Mouse (Mus musculus): ENCODE measurements around the gene Hydin. TPM values are rescaled to one million over a fixed set of nuclear protein-coding genes. Genes with fewer than 3 reads are reported as not detected.
"Not testable (repeated sequence)": the region's sequence is repeated elsewhere in the genome, so short reads cannot be mapped to it uniquely, and the experiment has no call there.

Gene Hydin
- polyA plus RNA-seq, 1 experiment from 2014 or later: 0.12 TPM

GRCm38 (mm10) chr8:110362975-110363374 lies 96.2 kb downstream of the Hydin start:
- H3K27ac ChIP-seq (ENCODE audit: low read depth): no peak overlapping the region
- no peak overlapping the region for H3K4me3 ChIP-seq (ENCODE audit: low read depth, low read length)
- H3K9me3 ChIP-seq (ENCODE audit: low read depth, low read length): no peaks in the 10 kb centered on the region
- H3K4me2 ChIP-seq: no peak overlapping the region
- no peaks in the 10 kb centered on the region for H3K27me3 ChIP-seq (ENCODE audit: insufficient read depth, low read length)
- H3K36me3 ChIP-seq (ENCODE audit: insufficient read depth): no peaks in the 10 kb centered on the region
- no peaks in the 10 kb centered on the region for H3K4me1 ChIP-seq (ENCODE audit: insufficient read depth)
- no peak for ATAC-seq (ENCODE audit: insufficient read depth)
- no peak for DNase-seq
- TF ChIP-seq CTCF (IDR thresholded peaks at IDR 0.05; ENCODE audit: low read depth): no peak
- no peak overlapping the region for H3K9ac ChIP-seq
- 77% methylated on average over 4 of the region's 4 CpGs for WGBS

GRCm38 (mm10) chr8:110372836-110373235 lies 106.1 kb downstream of the Hydin start:
- no peaks in the 10 kb centered on the region for H3K4me1 ChIP-seq (ENCODE audit: insufficient read depth)
- no peak overlapping the region for H3K9ac ChIP-seq
- H3K27me3 ChIP-seq (ENCODE audit: insufficient read depth, low read length): no peaks in the 10 kb centered on the region
- no peak overlapping the region for H3K4me3 ChIP-seq (ENCODE audit: low read depth, low read length)
- H3K27ac ChIP-seq (ENCODE audit: low read depth): no peak overlapping the region
- TF ChIP-seq CTCF (IDR thresholded peaks at IDR 0.05; ENCODE audit: low read depth): no peak
- H3K36me3 ChIP-seq (ENCODE audit: insufficient read depth): no peaks in the 10 kb centered on the region
- 81% methylated on average over 13 of the region's 13 CpGs for WGBS
- ATAC-seq (ENCODE audit: insufficient read depth) (no peak), DNase-seq (no peak)
- H3K9me3 ChIP-seq (ENCODE audit: low read depth, low read length): no peaks in the 10 kb centered on the region
- H3K4me2 ChIP-seq: no peak overlapping the region

DNA sequence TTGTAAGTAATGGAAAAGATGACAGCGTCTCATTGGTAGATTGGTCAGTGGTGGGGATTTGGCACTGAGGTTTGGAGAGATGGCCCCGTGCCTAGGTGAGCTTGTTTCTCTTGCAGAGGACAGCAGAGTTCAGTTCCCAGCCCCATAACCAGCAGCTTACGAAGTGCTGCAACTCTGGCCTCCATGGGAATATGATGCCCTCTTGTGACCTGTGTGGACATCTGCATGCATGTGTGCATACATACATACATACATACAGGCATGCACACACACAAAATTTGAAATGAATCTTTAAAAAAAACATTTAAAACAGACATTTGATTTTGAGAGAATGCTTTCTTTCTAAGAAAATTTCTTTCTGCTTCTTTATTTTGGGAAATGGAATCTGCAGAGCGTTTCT lies 106.9 kb downstream of the Hydin start:
- 80% methylated on average over 4 of the region's 4 CpGs for WGBS
- DNase-seq: no peak
- no peak for ATAC-seq (ENCODE audit: insufficient read depth)
- H3K9me3 ChIP-seq (ENCODE audit: low read depth, low read length): no peaks in the 10 kb centered on the region
- no peaks in the 10 kb centered on the region for H3K36me3 ChIP-seq (ENCODE audit: insufficient read depth)
- H3K27ac ChIP-seq (ENCODE audit: low read depth): no peak overlapping the region
- no peak overlapping the region for H3K9ac ChIP-seq
- no peak overlapping the region for H3K4me2 ChIP-seq
- peak; percentile 16; the same call in 1 of the 2 replicates for TF ChIP-seq CTCF (IDR thresholded peaks at IDR 0.05; ENCODE audit: low read depth)
- H3K27me3 ChIP-seq (ENCODE audit: insufficient read depth, low read length): no peaks in the 10 kb centered on the region
- H3K4me3 ChIP-seq (ENCODE audit: low read depth, low read length): no peak overlapping the region
- H3K4me1 ChIP-seq (ENCODE audit: insufficient read depth): no peaks in the 10 kb centered on the region

DNA sequence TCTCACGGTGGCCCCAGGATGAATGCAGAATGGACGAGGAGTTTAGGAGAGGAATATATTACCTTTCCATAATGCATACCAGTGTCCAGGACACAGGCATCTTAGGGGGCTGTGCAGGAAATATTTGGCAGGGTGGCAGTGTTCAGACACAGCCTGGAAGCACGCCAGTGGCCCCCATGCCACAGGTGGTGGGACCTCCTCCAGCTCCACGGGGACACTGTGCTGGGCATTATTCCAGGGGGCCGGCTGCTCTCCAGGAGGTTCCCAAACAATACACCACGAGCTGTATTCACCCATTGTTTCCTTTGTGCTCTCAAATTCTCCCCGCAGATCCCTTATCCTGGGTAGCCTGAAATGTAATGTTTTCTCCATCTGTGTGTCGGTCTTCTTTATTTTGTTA lies 116.0 kb downstream of the Hydin start:
- ATAC-seq (ENCODE audit: insufficient read depth): no peak
- Histone ChIP-seq H3K27ac (ENCODE audit: low read depth) (no peak overlapping the region), H3K4me2 (no peak overlapping the region), H3K9me3 (ENCODE audit: low read depth, low read length) (no peaks in the 10 kb centered on the region), H3K4me1 (ENCODE audit: insufficient read depth) (no peaks in the 10 kb centered on the region), H3K27me3 (ENCODE audit: insufficient read depth, low read length) (no peaks in the 10 kb centered on the region), H3K4me3 (ENCODE audit: low read depth, low read length) (no peak overlapping the region), H3K9ac (no peak overlapping the region), H3K36me3 (ENCODE audit: insufficient read depth) (no peaks in the 10 kb centered on the region)
- TF ChIP-seq CTCF (IDR thresholded peaks at IDR 0.05; ENCODE audit: low read depth): no peak
- DNase-seq: no peak
- 58% methylated on average over 8 of the region's 8 CpGs for WGBS

DNA sequence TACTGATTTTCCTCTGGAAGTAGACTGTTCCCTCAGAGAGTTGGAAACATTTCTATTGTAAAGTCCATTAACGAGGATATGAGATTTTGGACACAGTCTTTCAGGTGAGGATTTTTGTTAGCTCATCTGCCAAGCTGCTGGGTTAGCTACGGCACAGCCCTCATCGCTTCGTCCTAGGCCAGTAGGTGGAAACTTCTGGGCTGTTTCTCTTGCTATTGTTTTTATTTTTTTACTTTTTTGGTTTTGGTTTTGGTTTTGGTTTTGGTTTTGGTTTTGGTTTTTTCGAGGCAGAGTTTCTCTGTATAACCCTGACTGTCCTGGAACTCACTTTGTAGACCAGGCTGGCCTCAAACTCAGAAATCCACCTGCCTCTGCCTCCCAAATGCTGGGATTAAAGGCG lies 117.9 kb downstream of the Hydin start:
- H3K36me3 ChIP-seq (ENCODE audit: insufficient read depth); H3K4me1 ChIP-seq (ENCODE audit: insufficient read depth); H3K27ac ChIP-seq (ENCODE audit: low read depth); ATAC-seq (ENCODE audit: insufficient read depth); H3K9me3 ChIP-seq (ENCODE audit: low read depth, low read length); DNase-seq; H3K9ac ChIP-seq; H3K27me3 ChIP-seq (ENCODE audit: insufficient read depth, low read length); H3K4me3 ChIP-seq (ENCODE audit: low read depth, low read length); H3K4me2 ChIP-seq: not testable (repeated sequence)
- WGBS: 84% methylated on average over 6 of the region's 6 CpGs

DNA sequence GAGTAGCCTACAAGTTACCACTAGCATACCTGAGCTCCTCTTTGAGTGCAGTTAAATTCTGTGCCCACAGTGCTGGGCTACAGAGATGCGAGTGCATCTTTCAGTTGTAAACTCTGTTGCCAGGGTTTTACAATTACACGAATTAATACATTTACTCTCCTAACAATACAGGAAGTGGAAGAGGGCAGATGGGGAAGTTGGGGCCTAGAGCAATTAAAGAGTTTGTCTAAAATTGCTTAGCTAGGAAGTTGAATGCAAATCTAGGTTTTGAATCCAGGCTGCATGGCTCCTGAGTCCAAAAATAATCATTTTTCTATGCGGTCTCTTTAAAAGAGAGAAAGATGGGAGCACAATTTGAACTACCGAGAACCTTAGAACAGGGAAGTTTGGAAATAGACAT lies 128.9 kb downstream of the Hydin start:
- no peak overlapping the region for H3K9ac ChIP-seq
- no peaks in the 10 kb centered on the region for H3K4me1 ChIP-seq (ENCODE audit: insufficient read depth)
- ATAC-seq (ENCODE audit: insufficient read depth) (no peak), DNase-seq (no peak)
- H3K27ac ChIP-seq (ENCODE audit: low read depth): no peak overlapping the region
- no peak for TF ChIP-seq CTCF (IDR thresholded peaks at IDR 0.05; ENCODE audit: low read depth)
- no peak overlapping the region for H3K4me2 ChIP-seq
- WGBS: 84% methylated on average over 4 of the region's 4 CpGs
- no peak overlapping the region for H3K4me3 ChIP-seq (ENCODE audit: low read depth, low read length)
- no peaks in the 10 kb centered on the region for H3K27me3 ChIP-seq (ENCODE audit: insufficient read depth, low read length)
- H3K9me3 ChIP-seq (ENCODE audit: low read depth, low read length): no peaks in the 10 kb centered on the region
- no peaks in the 10 kb centered on the region for H3K36me3 ChIP-seq (ENCODE audit: insufficient read depth)

GRCm38 (mm10) chr8:110400536-110400935 lies 133.8 kb downstream of the Hydin start:
- DNase-seq (no peak), ATAC-seq (ENCODE audit: insufficient read depth) (no peak)
- no peaks in the 10 kb centered on the region for H3K4me1 ChIP-seq (ENCODE audit: insufficient read depth)
- H3K36me3 ChIP-seq (ENCODE audit: insufficient read depth): no peaks in the 10 kb centered on the region
- TF ChIP-seq CTCF (IDR thresholded peaks at IDR 0.05; ENCODE audit: low read depth): no peak
- no peaks in the 10 kb centered on the region for H3K9me3 ChIP-seq (ENCODE audit: low read depth, low read length)
- no peak overlapping the region for H3K9ac ChIP-seq
- H3K27me3 ChIP-seq (ENCODE audit: insufficient read depth, low read length): no peaks in the 10 kb centered on the region
- H3K27ac ChIP-seq (ENCODE audit: low read depth): no peak overlapping the region
- no peak overlapping the region for H3K4me2 ChIP-seq
- H3K4me3 ChIP-seq (ENCODE audit: low read depth, low read length): no peak overlapping the region
- 80% methylated on average over 6 of the region's 6 CpGs for WGBS

DNA sequence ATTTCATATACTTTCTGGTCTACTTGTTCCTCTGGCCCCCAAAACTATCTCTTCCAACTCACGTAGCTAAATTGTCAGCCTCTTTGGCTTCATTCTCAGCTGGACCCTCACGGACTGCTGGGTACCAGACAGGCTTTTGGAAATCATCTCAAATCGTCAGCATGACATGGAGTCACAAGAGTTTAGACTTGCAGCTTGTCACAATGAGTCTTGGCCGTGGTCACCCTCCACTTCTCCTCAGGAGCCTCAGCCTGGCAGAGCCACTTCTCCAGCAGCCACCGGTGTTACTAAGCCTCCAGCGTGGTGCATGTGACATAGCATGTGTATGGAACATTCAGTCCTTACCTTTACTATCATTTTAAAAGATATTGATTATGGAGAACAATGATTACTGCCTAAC lies 135.5 kb downstream of the Hydin start:
- Histone ChIP-seq H3K27me3 (ENCODE audit: insufficient read depth, low read length) (no peaks in the 10 kb centered on the region), H3K9me3 (ENCODE audit: low read depth, low read length) (no peaks in the 10 kb centered on the region), H3K4me2 (no peak overlapping the region), H3K4me1 (ENCODE audit: insufficient read depth) (no peaks in the 10 kb centered on the region), H3K4me3 (ENCODE audit: low read depth, low read length) (no peak overlapping the region), H3K27ac (ENCODE audit: low read depth) (no peak overlapping the region), H3K9ac (no peak overlapping the region), H3K36me3 (ENCODE audit: insufficient read depth) (no peaks in the 10 kb centered on the region)
- no peak for DNase-seq
- 80% methylated on average over 6 of the region's 6 CpGs for WGBS
- TF ChIP-seq CTCF (IDR thresholded peaks at IDR 0.05; ENCODE audit: low read depth): no peak
- ATAC-seq (ENCODE audit: insufficient read depth): no peak
